Mouse (Mus musculus) limb, embryonic 14.5 days (tissue): Measurements from ENCODE around the gene Acbd6. TPM values are rescaled to one million over a fixed set of nuclear protein-coding genes. Genes with fewer than 3 reads are reported as not detected.
A peak's percentile ranks its signal among the peaks of the same experiment; 100 is the strongest.

Source experiments
- ATAC-seq: fragments of 200-750 bp; cut with Nextera tagmentation; 2 replicates; pipeline ENCODE4 v1.8.0; 2017; ENCODE audit warnings: low read depth, moderate number of reproducible peaks, moderate TSS enrichment; ENCODE audit not compliant: low FRiP score
- DNase-seq: peaks from one replicate; pipeline ENCODE4 v3.0.0-alpha.2; 2015; ENCODE audit warnings: low spot score
- H3K27ac ChIP-seq: fragments of 300-500 bp; sonication (generic); replicated peaks from 2 replicates; pipeline ENCODE4 v1.5.1; 2014; ENCODE audit warnings: low read depth, mild to moderate bottlenecking, low read length, moderate library complexity, mixed read lengths
- H3K27me3 ChIP-seq: fragments of 300-500 bp; sonication (generic); 2 replicates; pipeline ENCODE4 v1.6.1; 2014; ENCODE audit warnings: low read length, mixed read lengths; ENCODE audit not compliant: control insufficient read depth, insufficient read depth
- H3K36me3 ChIP-seq: fragments of 300-500 bp; sonication (generic); 2 replicates; pipeline ENCODE4 v1.6.1; 2014; ENCODE audit warnings: mild to moderate bottlenecking, low read length, moderate library complexity, mixed read lengths; ENCODE audit not compliant: control insufficient read depth, insufficient read depth
- H3K4me1 ChIP-seq: fragments of 300-500 bp; sonication (generic); 2 replicates; pipeline ENCODE4 v1.6.1; 2014; ENCODE audit warnings: antibody characterized with exemption, low read length, mixed read lengths; ENCODE audit not compliant: control insufficient read depth, insufficient read depth
- H3K4me2 ChIP-seq: fragments of 300-500 bp; sonication (generic); replicated peaks from 2 replicates; pipeline ENCODE4 v1.6.1; 2014; ENCODE audit warnings: low read depth, mild to moderate bottlenecking, low read length, moderate library complexity; ENCODE audit not compliant: severe bottlenecking
- H3K4me3 ChIP-seq: fragments of 300-500 bp; sonication (generic); replicated peaks from 2 replicates; pipeline ENCODE4 v1.5.1; 2014; ENCODE audit warnings: low read length
- H3K9ac ChIP-seq: fragments of 300-500 bp; sonication (generic); 2 replicates; pipeline ENCODE4 v1.6.1; 2014; ENCODE audit warnings: mild to moderate bottlenecking, low read depth, low read length, moderate library complexity; ENCODE audit not compliant: severe bottlenecking
- H3K9me3 ChIP-seq: fragments of 300-500 bp; sonication (generic); 2 replicates; pipeline ENCODE4 v1.6.1; 2016; ENCODE audit warnings: low read length; ENCODE audit not compliant: control insufficient read depth
- POLR2A ChIP-seq: fragments of 200-500 bp; IDR thresholded peaks from 2 replicates; pipeline ENCODE4 v1.8.0; 2012; ENCODE audit warnings: inconsistent platforms, mild to moderate bottlenecking, moderate library complexity, borderline replicate concordance; ENCODE audit not compliant: insufficient read depth, insufficient read length; ENCODE audit errors: extremely low read depth
- WGBS: fragments of 180-500 bp; shearing (Covaris S2); extraction: QIAGEN DNeasy Blood & Tissue Kit; methylation state at CpG from one replicate; pipeline ENCODE4 v1.1.7; 2014; 5-methylcytosine and 5-hydroxymethylcytosine counted together
- polyA plus RNA-seq, 2 experiments: library from polyadenylated mRNA; depleted of rRNA in 1 of 2; stranded (reverse) in 1 of 2; unstranded in 1 of 2; fragments of >200 nt; fragmentation: Nextera tagmentation in 1 of 2; extraction: Ambion mirVana in 1 of 2; gene quantifications; 2 replicates each; pipeline versions ENCODE4 v1.2.1 to v1.2.3; 2012 to 2014

The Acbd6 gene
- polyA plus RNA-seq, 2 experiments = 87.9 to 88.3 TPM

GRCm38 (mm10) chr1:155532833-155533688, 24.9 kb upstream of the Acbd6 start:
- no peak for TF ChIP-seq POLR2A
- no peak overlapping the region for H3K9ac ChIP-seq
- no peaks in the 10 kb centered on the region for H3K27me3 ChIP-seq
- no peaks in the 10 kb centered on the region for H3K9me3 ChIP-seq
- peaks cover 11% of the 10 kb centered on the region for H3K4me1 ChIP-seq
- no peak overlapping the region for H3K4me3 ChIP-seq
- no peak overlapping the region for H3K4me2 ChIP-seq
- DNase-seq (no peak), ATAC-seq (no peak)
- H3K36me3 ChIP-seq = no peaks in the 10 kb centered on the region
- no peak overlapping the region for H3K27ac ChIP-seq
- 41% methylated on average over 9 of the region's 9 CpGs for WGBS

- H3K27ac ChIP-seq = no peak overlapping the region
- 40% methylated on average over 3 of the region's 3 CpGs for WGBS
- H3K4me2 ChIP-seq = no peak overlapping the region
- no peak for ATAC-seq
- H3K27me3 ChIP-seq = no peaks in the 10 kb centered on the region
- H3K36me3 ChIP-seq = no peaks in the 10 kb centered on the region
- TF ChIP-seq POLR2A = no peak
- H3K4me3 ChIP-seq = no peak overlapping the region
- no peak for DNase-seq
- no peak overlapping the region for H3K9ac ChIP-seq
- no peaks in the 10 kb centered on the region for H3K9me3 ChIP-seq
- H3K4me1 ChIP-seq = peaks cover 9% of the 10 kb centered on the region
These were observed 24.3 kb upstream of the Acbd6 start for GRCm38 (mm10) chr1:155533689-155533965.

- ATAC-seq (no peak), DNase-seq (peak; percentile 72)
- 4% methylated on average over 2 of the region's 2 CpGs for WGBS
- Histone ChIP-seq H3K4me3 (no peak overlapping the region), H3K4me1 (no peaks in the 10 kb centered on the region), H3K4me2 (no peak overlapping the region), H3K27ac (no peak overlapping the region), H3K9me3 (no peaks in the 10 kb centered on the region), H3K9ac (no peak overlapping the region), H3K36me3 (no peaks in the 10 kb centered on the region), H3K27me3 (no peaks in the 10 kb centered on the region)
- TF ChIP-seq POLR2A = no peak
These were observed 20.8 kb upstream of the Acbd6 start for GRCm38 (mm10) chr1:155537005-155537642.

- Histone ChIP-seq H3K27ac (no peak overlapping the region), H3K4me1 (no peaks in the 10 kb centered on the region), H3K4me2 (no peak overlapping the region), H3K36me3 (no peaks in the 10 kb centered on the region), H3K27me3 (no peaks in the 10 kb centered on the region), H3K9ac (no peak overlapping the region), H3K9me3 (no peaks in the 10 kb centered on the region), H3K4me3 (no peak overlapping the region)
- TF ChIP-seq POLR2A = no peak
- no peak for ATAC-seq
- WGBS = 61% methylated on average over 7 of the region's 7 CpGs
- no peak for DNase-seq
These were observed 19.9 kb upstream of the Acbd6 start for GRCm38 (mm10) chr1:155538006-155538405.

GRCm38 (mm10) chr1:155557642-155558011, 293 bp upstream of the Acbd6 start:
- H3K4me2 ChIP-seq = peak overlapping the region; percentile 73
- DNase-seq (no peak), ATAC-seq (peak; percentile 45)
- H3K9ac ChIP-seq = peak overlapping the region; percentile 92
- no peak for TF ChIP-seq POLR2A
- 51% methylated on average over 9 of the region's 9 CpGs for WGBS
- no peaks in the 10 kb centered on the region for H3K27me3 ChIP-seq
- H3K4me3 ChIP-seq = peak overlapping the region; percentile 96
- H3K36me3 ChIP-seq = no peaks in the 10 kb centered on the region
- peaks cover 14% of the 10 kb centered on the region for H3K4me1 ChIP-seq
- peak overlapping the region; percentile 84 for H3K27ac ChIP-seq
- peaks cover 3% of the 10 kb centered on the region for H3K9me3 ChIP-seq
